Mouse (Mus musculus) MEL (cell line): ENCODE data around the gene Lasp1. TPM values are rescaled to one million over a fixed set of nuclear protein-coding genes. Genes with fewer than 3 reads are reported as not detected.

ENCODE experiments used
- DNase-seq: peaks from one replicate; pipeline ENCODE4 v3.0.0; 2011; ENCODE audit warnings: low read depth, low spot score
- H3K27ac ChIP-seq: 2 replicates; pipeline ENCODE4 v1.5.1; 2012; ENCODE audit warnings: low read depth, mild to moderate bottlenecking, control low read depth, low read length, moderate library complexity; ENCODE audit not compliant: control insufficient read depth
- H3K27me3 ChIP-seq, 2 experiments: fragments of 150-350 bp in 1 of 2; sonication (generic) in 1 of 2; 2 replicates each; pipeline ENCODE4 v1.6.1; 2012; ENCODE audit warnings: low read length in 2 of 2, mild to moderate bottlenecking in 2 of 2, improper control_type of control experiment in 1 of 2, moderate library complexity in 1 of 2; ENCODE audit not compliant: insufficient read depth in 2 of 2, control insufficient read depth in 1 of 2
- H3K36me3 ChIP-seq, 2 experiments: 2 replicates each; pipeline ENCODE4 v1.6.1; 2012 to 2014; ENCODE audit warnings: low read length in 2 of 2, improper control_type of control experiment in 1 of 2, inconsistent platforms in 1 of 2, mild to moderate bottlenecking in 1 of 2; ENCODE audit not compliant: insufficient read depth in 2 of 2, control insufficient read depth in 1 of 2
- H3K4me1 ChIP-seq, 2 experiments: fragments of 150-350 bp in 1 of 2; sonication (generic) in 1 of 2; 2 replicates each; pipeline ENCODE4 v1.6.1; 2012; ENCODE audit warnings: low read length in 2 of 2, improper control_type of control experiment in 1 of 2, mild to moderate bottlenecking in 1 of 2; ENCODE audit not compliant: insufficient read depth in 2 of 2, control insufficient read depth in 1 of 2
- H3K4me3 ChIP-seq, 2 experiments: fragments of 150-350 bp in 1 of 2; sonication (generic) in 1 of 2; 2 replicates each; pipeline ENCODE4 v1.5.1; 2012; ENCODE audit warnings: low read depth in 2 of 2, low read length in 2 of 2, mild to moderate bottlenecking in 2 of 2, moderate library complexity in 2 of 2, control low read depth in 1 of 2, improper control_type of control experiment in 1 of 2; ENCODE audit not compliant: control insufficient read depth in 1 of 2, insufficient read depth in 1 of 2
- H3K79me2 ChIP-seq: 2 replicates; pipeline ENCODE4 v1.6.1; 2012; ENCODE audit warnings: mild to moderate bottlenecking, low read length, moderate library complexity; ENCODE audit not compliant: control insufficient read depth, poor library complexity, insufficient read depth
- H3K9ac ChIP-seq: 2 replicates; pipeline ENCODE4 v1.6.1; 2012; ENCODE audit warnings: low read depth, mild to moderate bottlenecking, control low read depth, low read length, moderate library complexity; ENCODE audit not compliant: control insufficient read depth, poor library complexity, severe bottlenecking
- H3K9me3 ChIP-seq: fragments of 150-350 bp; sonication (generic); replicated peaks from 2 replicates; pipeline ENCODE4 v1.6.1; 2012; ENCODE audit warnings: mild to moderate bottlenecking, low read length, improper control_type of control experiment, moderate library complexity; ENCODE audit not compliant: insufficient read depth
- BHLHE40 ChIP-seq: IDR thresholded peaks from 2 replicates; pipeline ENCODE4 v1.6.1; 2012; ENCODE audit warnings: low read depth, mild to moderate bottlenecking, inconsistent platforms, low read length, improper control_type of control experiment, borderline replicate concordance
- CTCF ChIP-seq, 3 experiments: IDR thresholded peaks in 2 of 3; conservative IDR thresholded peaks in 1 of 3; 2 replicates each; pipeline ENCODE4 v1.5.1; 2011 to 2012; ENCODE audit warnings: low read length in 3 of 3, low read depth in 2 of 3, mild to moderate bottlenecking in 2 of 3, improper control_type of control experiment in 1 of 3, inconsistent platforms in 1 of 3, mixed read lengths in 1 of 3, moderate library complexity in 1 of 3; ENCODE audit not compliant: control insufficient read depth in 1 of 3, insufficient read depth in 1 of 3, poor library complexity in 1 of 3, severe bottlenecking in 1 of 3
- E2F4 ChIP-seq: IDR thresholded peaks from 2 replicates; pipeline ENCODE4 v1.6.1; 2011; ENCODE audit warnings: low read depth, low read length, improper control_type of control experiment, borderline replicate concordance
- EP300 ChIP-seq, 2 experiments: IDR thresholded peaks; 2 replicates each; pipeline ENCODE4 v1.6.1; 2011; ENCODE audit warnings: improper control_type of control experiment in 2 of 2, low read length in 2 of 2, low read depth in 1 of 2, mild to moderate bottlenecking in 1 of 2
- ETS1 ChIP-seq: IDR thresholded peaks from 2 replicates; pipeline ENCODE4 v1.6.1; 2012; ENCODE audit warnings: low read depth, mild to moderate bottlenecking, inconsistent platforms, low read length, improper control_type of control experiment, moderate library complexity
- GABPA ChIP-seq: IDR thresholded peaks from 2 replicates; pipeline ENCODE4 v1.6.1; 2012; ENCODE audit warnings: low read depth, mild to moderate bottlenecking, inconsistent platforms, low read length, improper control_type of control experiment, moderate library complexity
- HCFC1 ChIP-seq: IDR thresholded peaks from 2 replicates; pipeline ENCODE4 v1.6.1; 2012; ENCODE audit warnings: low read depth, mild to moderate bottlenecking, inconsistent platforms, low read length, improper control_type of control experiment, moderate library complexity
- JUND ChIP-seq: IDR thresholded peaks from 2 replicates; pipeline ENCODE4 v1.6.1; 2011; ENCODE audit warnings: low read depth, mild to moderate bottlenecking, improper control_type of control experiment, low read length
- KAT2A ChIP-seq: conservative IDR thresholded peaks from 2 replicates; pipeline ENCODE4 v1.6.1; 2012; ENCODE audit warnings: low read depth, low read length, improper control_type of control experiment, inconsistent platforms
- MAFK ChIP-seq: IDR thresholded peaks from 2 replicates; pipeline ENCODE4 v1.6.1; 2011; ENCODE audit warnings: low read depth, mild to moderate bottlenecking, low read length, improper control_type of control experiment, borderline replicate concordance
- MAX ChIP-seq: IDR thresholded peaks from 2 replicates; pipeline ENCODE4 v1.6.1; 2011; ENCODE audit warnings: low read length, improper control_type of control experiment
- MAZ ChIP-seq: IDR thresholded peaks from 2 replicates; pipeline ENCODE4 v1.6.1; 2012; ENCODE audit warnings: low read depth, mild to moderate bottlenecking, inconsistent platforms, low read length, improper control_type of control experiment
- MEF2A ChIP-seq: IDR thresholded peaks from 2 replicates; pipeline ENCODE4 v1.6.1; 2014; ENCODE audit warnings: low read depth, mild to moderate bottlenecking, inconsistent platforms, low read length, improper control_type of control experiment; ENCODE audit not compliant: poor library complexity, insufficient replicate concordance, severe bottlenecking; ENCODE audit errors: extremely low read depth
- MYB ChIP-seq: IDR thresholded peaks from 2 replicates; pipeline ENCODE4 v1.6.1; 2011; ENCODE audit warnings: mild to moderate bottlenecking, low read depth, low read length, improper control_type of control experiment
- MYC ChIP-seq: IDR thresholded peaks from 2 replicates; pipeline ENCODE4 v1.6.1; 2011; ENCODE audit warnings: low read depth, mild to moderate bottlenecking, low read length, improper control_type of control experiment, moderate library complexity
- NELFE ChIP-seq: IDR thresholded peaks from 2 replicates; pipeline ENCODE4 v1.6.1; 2011; ENCODE audit warnings: low read depth, low read length, improper control_type of control experiment
- NRF1 ChIP-seq: IDR thresholded peaks from 2 replicates; pipeline ENCODE4 v1.6.1; 2014; ENCODE audit warnings: low read depth, mild to moderate bottlenecking, inconsistent platforms, low read length, improper control_type of control experiment, moderate library complexity; ENCODE audit not compliant: poor library complexity, insufficient read depth, severe bottlenecking
- POLR2A ChIP-seq, 2 experiments: IDR thresholded peaks; 2 replicates each; pipeline ENCODE4 v1.6.1; 2011 to 2012; ENCODE audit warnings: low read length in 2 of 2, mild to moderate bottlenecking in 2 of 2, control low read depth in 1 of 2, improper control_type of control experiment in 1 of 2, low read depth in 1 of 2, moderate library complexity in 1 of 2; ENCODE audit not compliant: control insufficient read depth in 1 of 2, insufficient read depth in 1 of 2, poor library complexity in 1 of 2
- POLR2AphosphoS2 ChIP-seq: IDR thresholded peaks from 2 replicates; pipeline ENCODE4 v1.6.1; 2011; ENCODE audit warnings: low read length, improper control_type of control experiment
- SIN3A ChIP-seq: IDR thresholded peaks from 2 replicates; pipeline ENCODE4 v1.6.1; 2012; ENCODE audit warnings: low read length, improper control_type of control experiment, inconsistent platforms
- TAL1 ChIP-seq: IDR thresholded peaks from 2 replicates; pipeline ENCODE4 v1.6.1; 2012; ENCODE audit warnings: mild to moderate bottlenecking, inconsistent platforms, low read length, moderate library complexity, mixed read lengths
- TBP ChIP-seq: IDR thresholded peaks from 2 replicates; pipeline ENCODE4 v1.8.0; 2011; ENCODE audit warnings: low read depth, low read length, improper control_type of control experiment
- UBTF ChIP-seq: IDR thresholded peaks from 2 replicates; pipeline ENCODE4 v1.6.1; 2012; ENCODE audit warnings: low read depth, mild to moderate bottlenecking, inconsistent platforms, low read length, improper control_type of control experiment, moderate library complexity, borderline replicate concordance; ENCODE audit not compliant: insufficient read depth
- USF1 ChIP-seq: IDR thresholded peaks from 2 replicates; pipeline ENCODE4 v1.6.1; 2014; ENCODE audit warnings: low read depth, mild to moderate bottlenecking, inconsistent platforms, low read length, improper control_type of control experiment, moderate library complexity
- USF2 ChIP-seq, 2 experiments: IDR thresholded peaks; 2 replicates each; pipeline ENCODE4 v1.6.1; 2011 to 2012; ENCODE audit warnings: improper control_type of control experiment in 2 of 2, low read length in 2 of 2, borderline replicate concordance in 1 of 2, inconsistent platforms in 1 of 2, low read depth in 1 of 2, mild to moderate bottlenecking in 1 of 2; ENCODE audit not compliant: insufficient read depth in 1 of 2
- ZC3H11A ChIP-seq: IDR thresholded peaks from 2 replicates; pipeline ENCODE4 v1.6.1; 2012; ENCODE audit warnings: low read depth, mild to moderate bottlenecking, inconsistent platforms, low read length, improper control_type of control experiment
- ZKSCAN1 ChIP-seq: IDR thresholded peaks from 2 replicates; pipeline ENCODE4 v1.6.1; 2012; ENCODE audit warnings: low read depth, mild to moderate bottlenecking, inconsistent platforms, low read length, improper control_type of control experiment, moderate library complexity
- ZMIZ1 ChIP-seq: IDR thresholded peaks from 2 replicates; pipeline ENCODE4 v1.6.1; 2012; ENCODE audit warnings: low read depth, mild to moderate bottlenecking, inconsistent platforms, low read length, improper control_type of control experiment, moderate library complexity
- polyA plus RNA-seq, 2 experiments: library from polyadenylated mRNA; stranded (reverse) in 1 of 2; unstranded in 1 of 2; fragments of >175 nt in 1 of 2; fragments of >200 nt in 1 of 2; gene quantifications; 2 replicates each; pipeline versions ENCODE4 v1.2.1 to v1.2.4; 2012; ENCODE audit warnings: low replicate concordance in 2 of 2, low read depth in 1 of 2; ENCODE audit not compliant: insufficient read length in 2 of 2, insufficient read depth in 1 of 2, missing spikeins in 1 of 2
- total RNA-seq: library from RNA; depleted of rRNA; stranded (reverse); fragments of 300-350 nt; gene quantifications from 2 replicates; pipeline ENCODE4 v1.2.3, GENCODE M21; 2012

The Lasp1 gene
- total and polyA plus RNA-seq, 3 experiments, result 13.3 to 38.7 TPM; not detected in 1

DNA sequence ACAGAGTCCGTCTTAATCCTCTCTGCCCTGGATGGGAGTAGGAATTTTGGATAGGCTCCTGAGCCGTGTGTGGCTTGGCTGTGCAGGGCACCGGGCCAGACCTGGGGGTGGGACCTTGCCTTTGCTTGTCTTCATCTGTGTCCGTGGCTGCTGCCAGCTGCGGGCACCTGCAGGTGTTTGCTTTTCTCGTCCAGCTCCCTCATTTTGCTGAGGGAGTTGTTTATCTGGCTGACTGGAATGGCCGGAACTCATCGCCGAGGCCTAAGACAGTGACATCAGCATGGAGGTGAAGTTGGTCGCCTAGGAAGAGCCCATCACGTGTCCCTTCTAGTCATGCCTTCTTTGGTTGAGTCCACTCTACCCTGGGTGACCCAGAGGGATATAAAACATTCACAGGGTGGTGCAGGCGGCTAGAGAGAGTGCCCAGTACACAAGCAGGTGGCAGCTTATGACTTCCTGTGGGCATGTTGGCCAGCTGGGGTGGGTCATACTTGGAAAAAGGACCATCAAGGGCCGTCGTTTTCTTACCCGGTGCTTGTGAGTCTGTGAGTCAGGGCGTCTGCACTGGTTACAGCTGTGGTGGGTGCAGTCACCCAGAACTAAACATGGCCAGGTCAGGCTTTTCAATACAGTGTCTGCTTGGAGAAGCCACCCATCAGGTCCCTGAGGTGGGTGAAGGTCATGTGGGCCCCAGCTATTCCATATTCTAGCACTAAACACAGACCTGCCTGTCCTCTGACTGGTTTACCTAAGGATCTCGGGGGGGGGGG is 15.1 kb downstream of the Lasp1 start:
- no peak for DNase-seq
- Histone ChIP-seq H3K27me3 (no peaks in the 10 kb centered on the region), H3K9ac (no peak overlapping the region), H3K79me2 (no peaks in the 10 kb centered on the region), H3K4me3 (no peak overlapping the region), H3K36me3 (peaks cover 0 to 13% of the 10 kb centered on the region in 2 experiments; a peak in 2 of 4 replicates), H3K4me1 (peaks cover 4 to 18% of the 10 kb centered on the region in 2 experiments), H3K9me3 (no peaks in the 10 kb centered on the region), H3K27ac (no peak overlapping the region)
- TF ChIP-seq MYC, result no peak
- TF ChIP-seq UBTF, result no peak
- TF ChIP-seq KAT2A, result no peak
- TF ChIP-seq POLR2A (IDR thresholded peaks at IDR 0.05; ENCODE audit: control insufficient read depth in 1 of 2, insufficient read depth in 1 of 2, low read depth in 1 of 2, low read length in 2 of 2, poor library complexity in 1 of 2), result no peak
- TF ChIP-seq USF1, result no peak
- no peak for TF ChIP-seq NRF1
- TF ChIP-seq CTCF (IDR thresholded peaks at IDR 0.05 in 2 of 3, conservative IDR thresholded peaks at IDR 0.05 in 1 of 3; ENCODE audit: control insufficient read depth in 1 of 3, insufficient read depth in 1 of 3, low read depth in 2 of 3, low read length in 3 of 3, poor library complexity in 1 of 3, severe bottlenecking in 1 of 3), result no peak
- TF ChIP-seq E2F4, result no peak
- no peak for TF ChIP-seq MAZ
- no peak for TF ChIP-seq USF2 (IDR thresholded peaks at IDR 0.05; ENCODE audit: borderline replicate concordance in 1 of 2, insufficient read depth in 1 of 2, low read depth in 1 of 2, low read length in 2 of 2)
- no peak for TF ChIP-seq HCFC1
- TF ChIP-seq MYB, result no peak
- TF ChIP-seq ETS1, result no peak
- no peak for TF ChIP-seq ZKSCAN1
- no peak for TF ChIP-seq ZC3H11A
- TF ChIP-seq TBP, result no peak
- TF ChIP-seq MAX, result no peak
- TF ChIP-seq JUND, result no peak
- TF ChIP-seq GABPA, result no peak

DNA sequence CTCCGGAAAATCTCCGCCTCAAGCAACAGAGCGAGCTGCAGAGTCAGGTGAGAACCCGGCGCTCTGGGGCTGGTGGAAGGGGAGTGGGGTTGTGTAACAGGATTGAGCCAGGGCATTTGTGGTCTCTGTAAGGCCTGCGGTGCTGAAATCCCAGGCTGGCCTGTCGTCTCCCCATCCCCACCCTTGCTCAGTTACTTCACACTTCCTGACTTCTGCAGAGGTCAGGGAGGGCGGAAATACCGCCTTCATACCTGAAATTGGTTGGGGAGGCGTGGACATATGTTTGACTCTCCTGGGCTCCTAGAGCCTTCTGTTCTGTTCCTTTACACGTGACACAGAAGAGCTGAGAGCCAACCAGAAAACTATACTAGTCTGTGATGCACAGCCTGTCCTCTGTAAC is 16.9 kb downstream of the Lasp1 start:
- H3K27ac ChIP-seq, result no peak overlapping the region
- H3K36me3 ChIP-seq, result peaks cover 0 to 7% of the 10 kb centered on the region in 2 experiments; a peak in 2 of 4 replicates
- H3K27me3 ChIP-seq, result no peaks in the 10 kb centered on the region
- TF ChIP-seq MAX (no peak), TAL1 (no peak), MAFK (no peak), BHLHE40 (no peak), MEF2A (no peak), POLR2AphosphoS2 (no peak), SIN3A (no peak), NRF1 (no peak), EP300 (IDR thresholded peaks at IDR 0.05; ENCODE audit: low read depth in 1 of 2, low read length in 2 of 2) (no peak), NELFE (no peak), ZMIZ1 (no peak), E2F4 (no peak), CTCF (IDR thresholded peaks at IDR 0.05 in 2 of 3, conservative IDR thresholded peaks at IDR 0.05 in 1 of 3; ENCODE audit: control insufficient read depth in 1 of 3, insufficient read depth in 1 of 3, low read depth in 2 of 3, low read length in 3 of 3, poor library complexity in 1 of 3, severe bottlenecking in 1 of 3) (no peak), MYC (no peak)
- TF ChIP-seq, all 39 proteins: peak for 0
- H3K9me3 ChIP-seq, result no peaks in the 10 kb centered on the region
- DNase-seq, result no peak
- no peak overlapping the region for H3K9ac ChIP-seq
- H3K79me2 ChIP-seq, result no peaks in the 10 kb centered on the region
- H3K4me1 ChIP-seq, result peaks cover 4 to 7% of the 10 kb centered on the region in 2 experiments; a peak in 3 of 4 replicates
- H3K4me3 ChIP-seq, result no peak overlapping the region
